In genomic region chr19:24671571-24671970, GRCm38 (mm10) we compare ENCODE assay signal across 11 mouse cellular contexts. TPM values are rescaled to one million over a fixed set of nuclear protein-coding genes. Genes with fewer than 3 reads are reported as not detected.
DNase-seq lines count a peak whose midpoint lies in the region; ATAC-seq and TF ChIP-seq lines count a peak whose summit lies in the region.
"Had no signal": no experiment of that assay in that cellular context is flagged by ENCODE, and none has a peak within 500 bp of the region (broad histone marks: within the 10 kb centered on the region; RNA-seq: fewer than 3 reads in every experiment).

No protein-coding gene starts in this region.

- ATAC-seq in liver, postnatal 0 days, result no peak

- H3K36me3 ChIP-seq in heart, embryonic 10.5 days, result no peaks in the 10 kb centered on the region
- H3K36me3 ChIP-seq in liver, postnatal 0 days (replicated peaks; ENCODE audit: insufficient read depth, low read length), result no peaks in the 10 kb centered on the region

- no peak for TF ChIP-seq EP300 in liver, postnatal 0 days (IDR thresholded peaks at IDR 0.05; ENCODE audit: low read depth)

- 29% methylated on average over 3 of the region's 3 CpGs for WGBS in heart, embryonic 10.5 days
- 46% methylated on average over 3 of the region's 3 CpGs for WGBS in liver, postnatal 0 days (ENCODE audit: insufficient replicate concordance)

- H3K4me1 ChIP-seq in heart, embryonic 10.5 days, result peaks cover 38% of the 10 kb centered on the region
- H3K4me1 ChIP-seq in liver, postnatal 0 days (ENCODE audit: insufficient read depth), result no peaks in the 10 kb centered on the region

- no peaks in the 10 kb centered on the region for H3K27me3 ChIP-seq in heart, embryonic 10.5 days (ENCODE audit: insufficient read depth, poor library complexity, severe bottlenecking)
- H3K27me3 ChIP-seq in liver, postnatal 0 days (ENCODE audit: insufficient read depth, low read length), result no peaks in the 10 kb centered on the region

- intact Hi-C loops in heart, postnatal 14 days (cut with DNase I), result no loop called here

- no peak for DNase-seq in heart, embryonic 10.5 days (ENCODE audit: low spot score)
- no peak for DNase-seq in heart, postnatal 14 days
- DNase-seq in spleen, postnatal 36 days (ENCODE audit: low spot score in 2 of 2), result peak; percentile 28 to 49
- no peak for DNase-seq in spleen, postnatal 14 days (ENCODE audit: low spot score in 2 of 2)
- peak; percentile 63 to 90 for DNase-seq in kidney, postnatal 25 days
- DNase-seq in retina, postnatal 1 day, result no peak
- DNase-seq in liver, postnatal 0 days, result no peak
- no peak for DNase-seq in adrenal gland, adult (ENCODE audit: inconsistent age in 2 of 2, low spot score in 1 of 2)
- DNase-seq: gastrocnemius, postnatal 25 days had no signal

- no peak overlapping the region for H3K9ac ChIP-seq in liver, postnatal 0 days (replicated peaks)
- H3K9ac ChIP-seq: liver, embryonic 14.5 days had no signal

- no peaks in the 10 kb centered on the region for H3K9me3 ChIP-seq in heart, embryonic 10.5 days
- no peaks in the 10 kb centered on the region for H3K9me3 ChIP-seq in liver, postnatal 0 days (ENCODE audit: low read length)

- no peak for TF ChIP-seq CTCF in liver, postnatal 0 days (IDR thresholded peaks at IDR 0.05; ENCODE audit: low read depth)

- H3K27ac ChIP-seq in heart, embryonic 10.5 days, result peak overlapping the region; percentile 78
- H3K27ac ChIP-seq in liver, postnatal 0 days (ENCODE audit: low read depth), result no peak overlapping the region
- H3K27ac ChIP-seq: liver, embryonic 14.5 days had no signal

- no peak overlapping the region for H3K4me2 ChIP-seq in liver, postnatal 0 days (ENCODE audit: low read depth, low read length)

- no peak overlapping the region for H3K4me3 ChIP-seq in heart, embryonic 10.5 days
- H3K4me3 ChIP-seq in liver, postnatal 0 days (ENCODE audit: low read depth, low read length), result no peak overlapping the region
- H3K4me3 ChIP-seq: erythroblast, embryonic 14.5 days had no signal

RNA-seq across cellular contexts. Expression of gene Tmem252, which starts 2.2 kb away (rescaled TPM):
- 2.7 and 3.1 TPM in 2 replicates for polyA plus RNA-seq in heart, embryonic 10.5 days (2016; fragmentation: Nextera tagmentation; extraction: Ambion mirVana)
- under 1 TPM; 0.27 to 0.43 TPM for total RNA-seq in heart, postnatal 14 days (2021)
- 0.06 and 0.07 TPM in 2 replicates for polyA plus RNA-seq in liver, postnatal 0 days (2015; fragmentation: Nextera tagmentation; extraction: Ambion mirVana)
- polyA plus RNA-seq: erythroblast, embryonic 14.5 days had no signal

Comparison
In these comparisons a context has a peak if more than half of its experiments do, and no peak if none do; other contexts are left out.
1. DNase-seq: peak in spleen, postnatal 36 days (2 of 2) and kidney, postnatal 25 days (2 of 2); none in heart, embryonic 10.5 days (single experiment), heart, postnatal 14 days (0 of 2), spleen, postnatal 14 days (0 of 2), retina, postnatal 1 day (single experiment), liver, postnatal 0 days (single experiment) and adrenal gland, adult (0 of 2).